Mouse (Mus musculus) heart, embryonic 12.5 days (tissue): ENCODE data around the gene Olfr365. TPM values are rescaled to one million over a fixed set of nuclear protein-coding genes. Genes with fewer than 3 reads are reported as not detected.

Source experiments
- ATAC-seq: fragments of 200-750 bp; cut with Nextera tagmentation; 2 replicates; pipeline ENCODE4 v1.8.0; 2017; ENCODE audit warnings: moderate TSS enrichment, moderate library complexity; ENCODE audit not compliant: insufficient number of reproducible peaks, low FRiP score
- H3K27ac ChIP-seq: fragments of 300-500 bp; sonication (generic); 2 replicates; pipeline ENCODE4 v1.5.1; 2016; ENCODE audit warnings: mild to moderate bottlenecking, moderate library complexity; ENCODE audit not compliant: poor library complexity, severe bottlenecking
- H3K27me3 ChIP-seq: fragments of 300-500 bp; sonication (generic); replicated peaks from 2 replicates; pipeline ENCODE4 v1.6.1; 2016; ENCODE audit warnings: mild to moderate bottlenecking, moderate library complexity
- H3K36me3 ChIP-seq: fragments of 300-500 bp; sonication (generic); 2 replicates; pipeline ENCODE4 v1.6.1; 2016; ENCODE audit warnings: mild to moderate bottlenecking, moderate library complexity
- H3K4me1 ChIP-seq: fragments of 300-500 bp; sonication (generic); replicated peaks from 2 replicates; pipeline ENCODE4 v1.6.1; 2016; ENCODE audit warnings: mild to moderate bottlenecking
- H3K4me2 ChIP-seq: fragments of 300-500 bp; sonication (generic); 2 replicates; pipeline ENCODE4 v1.6.1; 2016; ENCODE audit warnings: mild to moderate bottlenecking, moderate library complexity
- H3K4me3 ChIP-seq: fragments of 300-500 bp; sonication (generic); 2 replicates; pipeline ENCODE4 v1.5.1; 2016; ENCODE audit warnings: mild to moderate bottlenecking
- H3K9ac ChIP-seq: fragments of 300-500 bp; sonication (generic); 2 replicates; pipeline ENCODE4 v1.6.1; 2016; ENCODE audit warnings: mild to moderate bottlenecking, moderate library complexity
- H3K9me3 ChIP-seq: fragments of 300-500 bp; sonication (generic); replicated peaks from 2 replicates; pipeline ENCODE4 v1.6.1; 2016; ENCODE audit warnings: mild to moderate bottlenecking, moderate library complexity
- WGBS: fragments of 180-500 bp; shearing (Covaris S2); methylation state at CpG from one replicate; pipeline ENCODE4 v1.1.7; 2016; 5-methylcytosine and 5-hydroxymethylcytosine counted together
- polyA plus RNA-seq: library from polyadenylated mRNA; unstranded; fragments of >200 nt; fragmentation: Nextera tagmentation; extraction: Ambion mirVana; gene quantifications from 2 replicates; pipeline ENCODE4 v1.2.1, GENCODE M21; 2016

Olfr365 gene
- polyA plus RNA-seq, result not detected in 2 replicates

- Histone ChIP-seq H3K4me2 (no peak within 1 kb of the TSS), H3K27ac (no peak within 1 kb of the TSS), H3K9me3 (peaks cover 8% of the 10 kb centered on the region), H3K4me1 (no peaks in the 10 kb centered on the region), H3K27me3 (no peaks in the 10 kb centered on the region), H3K9ac (no peak within 1 kb of the TSS), H3K4me3 (no peak within 1 kb of the TSS), H3K36me3 (no peaks in the 10 kb centered on the region)
- ATAC-seq, result no peak
- WGBS, result 67% methylated on average over 3 of the region's 3 CpGs
These were observed at the start of gene Olfr365 for GRCm38 (mm10) chr2:37187898-37188297. Gene Olfr365, plus strand, starts transcription at chr2:37188198.

GRCm38 (mm10) chr2:37139022-37139421, 49.0 kb upstream of the Olfr365 start, which contains the start of gene Olfr364-ps1:
Gene Olfr364-ps1, plus strand, starts transcription at chr2:37139322.
- H3K27me3 ChIP-seq, result no peaks in the 10 kb centered on the region
- H3K4me1 ChIP-seq, result no peaks in the 10 kb centered on the region
- H3K36me3 ChIP-seq, result no peaks in the 10 kb centered on the region
- 67% methylated on average over 3 of the region's 3 CpGs for WGBS
- no peak within 1 kb of the TSS for H3K4me2 ChIP-seq
- no peak within 1 kb of the TSS for H3K9ac ChIP-seq
- no peak within 1 kb of the TSS for H3K4me3 ChIP-seq
- ATAC-seq, result no peak
- H3K27ac ChIP-seq, result no peak within 1 kb of the TSS
- H3K9me3 ChIP-seq, result peaks cover 9% of the 10 kb centered on the region; the same call in 1 of the 2 replicates

DNA sequence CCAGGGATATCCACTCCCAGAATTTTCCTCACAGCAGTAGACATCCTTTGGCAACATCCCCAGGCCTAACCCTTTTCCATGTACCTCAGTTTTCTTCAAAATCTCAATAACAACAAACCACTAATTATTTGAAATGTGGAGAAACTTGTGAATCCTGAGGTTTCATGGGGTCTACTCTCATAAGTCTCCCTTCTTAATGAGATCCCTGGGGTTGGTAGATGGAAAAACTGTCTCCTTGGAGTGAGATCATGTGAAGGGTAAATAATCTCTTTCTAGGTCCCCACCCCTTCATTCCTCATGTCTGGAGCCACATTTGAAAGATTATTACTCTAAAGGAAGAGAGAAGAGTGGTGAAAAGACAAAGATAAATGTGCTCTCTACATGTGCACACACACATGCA, 23.3 kb downstream of the Olfr365 start, which contains the start of gene Olfr366:
TSS of gene Olfr366 (plus strand) at position 301 of the 400 bp plus-strand sequence.
- no peaks in the 10 kb centered on the region for H3K36me3 ChIP-seq
- H3K27me3 ChIP-seq, result no peaks in the 10 kb centered on the region
- no peak within 1 kb of the TSS for H3K4me3 ChIP-seq
- no peaks in the 10 kb centered on the region for H3K4me1 ChIP-seq
- peaks cover 25% of the 10 kb centered on the region for H3K9me3 ChIP-seq
- no peak within 1 kb of the TSS for H3K27ac ChIP-seq
- no peak for ATAC-seq
- H3K4me2 ChIP-seq, result no peak within 1 kb of the TSS
- no peak within 1 kb of the TSS for H3K9ac ChIP-seq

Other genes starting within 250 kb of the Olfr365 start
- gene Olfr357, start 194.4 kb upstream of the Olfr365 start, polyA plus RNA-seq, result not detected in 2 replicates
- gene Olfr358, start 178.9 kb upstream of the Olfr365 start, polyA plus RNA-seq, result not detected in 2 replicates
- not detected in 2 replicates for gene Olfr360, start 122.5 kb upstream of the Olfr365 start, polyA plus RNA-seq
- gene Olfr361, start 98.9 kb upstream of the Olfr365 start, polyA plus RNA-seq, result not detected in 2 replicates
- not detected in 2 replicates for gene Olfr362, start 70.3 kb upstream of the Olfr365 start, polyA plus RNA-seq
- not detected in 2 replicates for gene Olfr364-ps1, start 48.9 kb upstream of the Olfr365 start, polyA plus RNA-seq
- gene Olfr366, start 23.4 kb downstream of the Olfr365 start, polyA plus RNA-seq, result not detected in 2 replicates
- not detected in 2 replicates for gene Olfr368, start 138.3 kb downstream of the Olfr365 start, polyA plus RNA-seq
- 38.4 and 40.6 TPM in 2 replicates for gene Pdcl, start 171.1 kb downstream of the Olfr365 start, polyA plus RNA-seq
- gene Rc3h2, start 234.7 kb downstream of the Olfr365 start, polyA plus RNA-seq, result 14.6 and 17.5 TPM in 2 replicates